In genomic region chr9:54821442-54822100, GRCm38 (mm10) we compare ENCODE assay signal across 7 mouse cellular contexts. TPM values are rescaled to one million over a fixed set of nuclear protein-coding genes. Genes with fewer than 3 reads are reported as not detected.
DNase-seq lines count a peak whose midpoint lies in the region; ATAC-seq lines count a peak whose summit lies in the region.

No protein-coding gene starts in this region.

- H3K4me3 ChIP-seq in embryonic facial prominence, embryonic 10.5 days, result no peak overlapping the region
- H3K4me3 ChIP-seq in hindbrain, embryonic 14.5 days (replicated peaks; ENCODE audit: low read length), result no peak overlapping the region

- H3K9ac ChIP-seq in hindbrain, embryonic 14.5 days, result no peak overlapping the region

- ATAC-seq in hindbrain, embryonic 14.5 days (ENCODE audit: low FRiP score), result peak; percentile 73; the same call in 1 of the 2 replicates

- H3K4me1 ChIP-seq in embryonic facial prominence, embryonic 10.5 days, result peaks cover 40% of the 10 kb centered on the region
- no peaks in the 10 kb centered on the region for H3K4me1 ChIP-seq in hindbrain, embryonic 14.5 days (replicated peaks; ENCODE audit: control insufficient read depth, insufficient read depth, low read length)

- no peaks in the 10 kb centered on the region for H3K36me3 ChIP-seq in embryonic facial prominence, embryonic 10.5 days (replicated peaks)
- H3K36me3 ChIP-seq in hindbrain, embryonic 14.5 days (replicated peaks; ENCODE audit: control insufficient read depth, insufficient read depth), result no peaks in the 10 kb centered on the region

- WGBS in embryonic facial prominence, embryonic 10.5 days, result 49% methylated on average over 5 of the region's 5 CpGs
- 59% methylated on average over 5 of the region's 5 CpGs for WGBS in hindbrain, embryonic 14.5 days

- peak; percentile 30 for DNase-seq in CD4-positive helper T cell, adult 2 months (ENCODE audit: low read depth, low spot score)
- DNase-seq in MN1 (ENCODE audit: low spot score), result peak; percentile 84
- DNase-seq in embryonic facial prominence, embryonic 10.5 days (ENCODE audit: low spot score), result peak; percentile 71
- peak; percentile 86 for DNase-seq in hindbrain, embryonic 14.5 days (ENCODE audit: low spot score)
- peak; percentile 35 to 59 for DNase-seq in layer of hippocampus, postnatal 10 days (ENCODE audit: low spot score in 2 of 2)
- peak; percentile 26 to 27 for DNase-seq in lung, postnatal 4 days
- peak; percentile 1 to 10 for DNase-seq in right cerebral cortex, postnatal 36 days (ENCODE audit: low spot score in 2 of 2)

- H3K27ac ChIP-seq in embryonic facial prominence, embryonic 10.5 days (replicated peaks), result peak overlapping the region; percentile 68
- H3K27ac ChIP-seq in hindbrain, embryonic 14.5 days, result no peak overlapping the region

- H3K9me3 ChIP-seq in embryonic facial prominence, embryonic 10.5 days, result no peaks in the 10 kb centered on the region
- no peaks in the 10 kb centered on the region for H3K9me3 ChIP-seq in hindbrain, embryonic 14.5 days (ENCODE audit: control insufficient read depth, low read length)

- no peak overlapping the region for H3K4me2 ChIP-seq in hindbrain, embryonic 14.5 days (replicated peaks)

- H3K27me3 ChIP-seq in embryonic facial prominence, embryonic 10.5 days (replicated peaks; ENCODE audit: low read depth, poor library complexity, severe bottlenecking), result no peaks in the 10 kb centered on the region
- H3K27me3 ChIP-seq in hindbrain, embryonic 14.5 days (ENCODE audit: control insufficient read depth, insufficient read depth, low read length), result no peaks in the 10 kb centered on the region

RNA-seq across cellular contexts. Expression of gene Ireb2, which starts 42.0 kb away (rescaled TPM):
- polyA plus RNA-seq in embryonic facial prominence, embryonic 10.5 days (2016; fragmentation: Nextera tagmentation; extraction: Ambion mirVana), result 46.0 and 48.7 TPM in 2 replicates
- 52.0 and 56.6 TPM in 2 replicates for polyA plus RNA-seq in hindbrain, embryonic 14.5 days (2014; fragmentation: Nextera tagmentation; extraction: Ambion mirVana)
- 10 to 100 TPM; 74.6 to 78.2 TPM for total RNA-seq in layer of hippocampus, postnatal 10 days (2021)

RNA-seq across cellular contexts. Expression of gene Crabp1, which starts 57.0 kb away (rescaled TPM):
- 1,341 and 1,562 TPM in 2 replicates for polyA plus RNA-seq in embryonic facial prominence, embryonic 10.5 days (2016; fragmentation: Nextera tagmentation; extraction: Ambion mirVana)
- polyA plus RNA-seq in hindbrain, embryonic 14.5 days (2014; fragmentation: Nextera tagmentation; extraction: Ambion mirVana), result 300 and 364 TPM in 2 replicates
- 1 to 10 TPM; 5.5 to 5.7 TPM for total RNA-seq in layer of hippocampus, postnatal 10 days (2021)

Comparison
In these comparisons a context has a peak if more than half of its experiments do, and no peak if none do; other contexts are left out.
1. DNase-seq: peak in every context shown above with its lines; median percentile 86 in hindbrain, embryonic 14.5 days; 84 in MN1; 71 in embryonic facial prominence, embryonic 10.5 days; 47 in layer of hippocampus, postnatal 10 days; 30 in CD4-positive helper T cell, adult 2 months; 26 in lung, postnatal 4 days; 6 in right cerebral cortex, postnatal 36 days.